ENCODE assay signal across 9 mouse cellular contexts in the genomic region with DNA sequence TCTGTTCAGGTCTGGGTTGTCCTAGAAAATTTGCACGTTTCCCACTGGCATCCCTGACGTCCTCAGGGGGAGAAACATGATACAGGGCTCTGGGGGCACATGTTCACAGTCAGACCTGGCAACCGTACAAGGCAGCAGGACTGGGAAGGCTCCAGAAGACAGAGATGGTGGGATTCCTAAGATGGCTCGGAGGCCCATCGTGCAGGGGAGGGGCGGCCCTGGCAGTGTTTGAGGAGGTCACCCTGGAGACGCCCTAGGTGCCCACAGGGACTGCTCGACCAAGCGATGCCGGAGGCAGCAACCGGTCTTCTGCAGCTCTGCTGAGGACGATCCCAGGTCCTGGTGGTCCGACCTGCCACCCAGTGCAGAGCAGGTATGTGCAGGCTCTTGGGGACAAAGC. TPM values are rescaled to one million over a fixed set of nuclear protein-coding genes. Genes with fewer than 3 reads are reported as not detected.
DNase-seq lines count a peak whose midpoint lies in the region; ATAC-seq lines count a peak whose summit lies in the region.
"Had no signal": no experiment of that assay in that cellular context is flagged by ENCODE, and none has a peak within 500 bp of the region (broad histone marks: within the 10 kb centered on the region; RNA-seq: fewer than 3 reads in every experiment).

A gene (plus strand): TSS at position 167 of the 400 bp plus-strand sequence.

- WGBS in limb, embryonic 15.5 days, result 4% methylated on average over 13 of the region's 13 CpGs
- WGBS in neural tube, embryonic 12.5 days, result 4% methylated on average over 13 of the region's 13 CpGs

- H3K4me3 ChIP-seq in limb, embryonic 15.5 days, result peak within 1 kb of the TSS; percentile 30
- peak within 1 kb of the TSS; percentile 23 for H3K4me3 ChIP-seq in neural tube, embryonic 12.5 days
- H3K4me3 ChIP-seq: myocyte had no signal

- H3K27me3 ChIP-seq in limb, embryonic 15.5 days, result 0 out of 2 replicates have a peak, but pooled peaks cover 3% of the 10 kb centered on the region
- peaks cover 5% of the 10 kb centered on the region; the same call in 1 of the 2 replicates for H3K27me3 ChIP-seq in neural tube, embryonic 12.5 days (replicated peaks)

- H3K9ac ChIP-seq in limb, embryonic 15.5 days, result no peak within 1 kb of the TSS
- H3K9ac ChIP-seq in neural tube, embryonic 12.5 days, result peak within 1 kb of the TSS; percentile 33; the same call in 1 of the 2 replicates

- no peaks in the 10 kb centered on the region for H3K36me3 ChIP-seq in limb, embryonic 15.5 days
- no peaks in the 10 kb centered on the region for H3K36me3 ChIP-seq in neural tube, embryonic 12.5 days

- H3K27ac ChIP-seq in limb, embryonic 15.5 days, result no peak within 1 kb of the TSS
- H3K27ac ChIP-seq in neural tube, embryonic 12.5 days, result no peak within 1 kb of the TSS

- peak; percentile 11 for DNase-seq in cerebellum, adult 11-12 months
- DNase-seq in cerebellum, adult 11 months, result no peak
- DNase-seq in right cerebral cortex, postnatal 10 days (ENCODE audit: low spot score in 2 of 2), result peak; percentile 41 to 45
- DNase-seq in right cerebral cortex, postnatal 36 days (ENCODE audit: low spot score in 2 of 2), result no peak
- no peak for DNase-seq in layer of hippocampus, postnatal 36 days

- peaks cover 9% of the 10 kb centered on the region for H3K4me1 ChIP-seq in limb, embryonic 15.5 days
- H3K4me1 ChIP-seq in neural tube, embryonic 12.5 days, result peaks cover 15% of the 10 kb centered on the region

- H3K9me3 ChIP-seq in limb, embryonic 15.5 days, result no peaks in the 10 kb centered on the region
- H3K9me3 ChIP-seq in neural tube, embryonic 12.5 days, result no peaks in the 10 kb centered on the region

- peak; percentile 59 for ATAC-seq in granulocyte monocyte progenitor cell, adult 5-6 weeks (replicated peaks; ENCODE audit: poor library complexity, severe bottlenecking)
- peak; percentile 69; the same call in 1 of the 2 replicates for ATAC-seq in limb, embryonic 15.5 days (ENCODE audit: insufficient number of reproducible peaks, low FRiP score, low TSS enrichment, low read depth)
- ATAC-seq in neural tube, embryonic 12.5 days (ENCODE audit: low FRiP score, low read depth), result peak; percentile 72

- H3K4me2 ChIP-seq in limb, embryonic 15.5 days, result peak within 1 kb of the TSS; percentile 51
- peak within 1 kb of the TSS; percentile 64 for H3K4me2 ChIP-seq in neural tube, embryonic 12.5 days (replicated peaks)

RNA-seq across cellular contexts. Expression of the gene that starts here (rescaled TPM):
- total RNA-seq in granulocyte monocyte progenitor cell, adult 5-6 weeks (2014; fragmentation: Nextera tagmentation), result 9.4 and 25.4 TPM in 2 replicates
- 22.0 and 28.2 TPM in 2 replicates for total RNA-seq in granulocyte monocyte progenitor cell, adult 5-6 weeks (2017)
- polyA plus RNA-seq in limb, embryonic 15.5 days (2015; fragmentation: Nextera tagmentation; extraction: Ambion mirVana), result 0.41 TPM in 1 of 2 replicates, not detected in the other
- polyA plus RNA-seq in neural tube, embryonic 12.5 days (2016; fragmentation: Nextera tagmentation; extraction: Ambion mirVana), result 0.70 and 1.2 TPM in 2 replicates
- total RNA-seq in layer of hippocampus, postnatal 36 days (2021), result under 1 TPM; 0.80 to 0.94 TPM
- polyA plus RNA-seq: myocyte had no signal

Comparison
In these comparisons a context has a peak if more than half of its experiments do, and no peak if none do; other contexts are left out.
1. RNA of the gene that starts here (total RNA-seq): 9.4 to 28.2 TPM in granulocyte monocyte progenitor cell, adult 5-6 weeks; 0.80 to 0.94 TPM in layer of hippocampus, postnatal 36 days; every median in the first group is over 4 times any median in the second.
2. DNase-seq: peak in cerebellum, adult 11-12 months (single experiment) and right cerebral cortex, postnatal 10 days (2 of 2); none in cerebellum, adult 11 months (single experiment), right cerebral cortex, postnatal 36 days (0 of 2) and layer of hippocampus, postnatal 36 days (0 of 2).
3. Peak in ATAC-seq, H3K4me3 ChIP-seq and H3K4me2 ChIP-seq in limb, embryonic 15.5 days; RNA of the gene not detected or under 1 TPM.
4. Peak in every context shown above with its lines, with median percentiles within 50 percentile points of each other: ATAC-seq.